9 mouse cellular contexts compared by ENCODE assay signal in the genomic region with DNA sequence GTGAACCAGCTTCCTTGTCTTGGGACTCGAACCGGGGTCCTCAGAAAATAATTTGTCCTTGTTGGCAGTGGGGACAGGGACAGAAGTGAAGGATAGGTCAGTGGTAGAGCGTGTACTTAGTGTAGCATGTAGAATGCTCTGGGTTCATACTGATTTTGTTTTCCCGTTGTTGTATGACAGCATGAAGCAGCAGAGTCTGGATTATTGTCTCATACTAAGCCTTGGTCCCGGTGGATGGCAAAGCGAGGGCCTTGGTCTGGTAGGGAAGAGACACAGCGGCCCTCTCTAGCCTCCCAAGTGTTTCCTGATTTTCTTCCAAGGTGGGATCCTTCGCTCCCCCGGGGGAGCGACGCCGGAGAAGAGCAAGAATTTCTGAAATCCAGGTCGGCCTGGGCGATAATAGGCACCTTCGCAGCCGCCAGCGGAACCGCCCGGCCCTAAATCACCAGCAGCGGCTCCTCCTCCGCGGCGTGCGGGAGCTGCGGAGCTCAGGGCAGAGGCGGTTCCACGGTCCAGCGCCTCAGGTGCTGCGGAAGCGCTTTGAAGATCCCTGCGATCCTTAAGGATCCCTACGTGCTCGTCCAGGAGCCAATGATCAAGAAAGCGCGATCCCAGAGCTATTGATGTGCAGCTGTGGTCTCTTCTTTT. TPM values are rescaled to one million over a fixed set of nuclear protein-coding genes. Genes with fewer than 3 reads are reported as not detected.
DNase-seq lines count a peak whose midpoint lies in the region; ATAC-seq and TF ChIP-seq lines count a peak whose summit lies in the region.
"Had no signal": no experiment of that assay in that cellular context is flagged by ENCODE, and none has a peak within 500 bp of the region (broad histone marks: within the 10 kb centered on the region; RNA-seq: fewer than 3 reads in every experiment).

No protein-coding gene starts in this region.

- no peak overlapping the region for H3K9ac ChIP-seq in lung, postnatal 0 days (replicated peaks; ENCODE audit: low read depth)
- peak overlapping the region; percentile 3; the same call in 1 of the 2 replicates for H3K9ac ChIP-seq in embryonic facial prominence, embryonic 12.5 days
- H3K9ac ChIP-seq in intestine, embryonic 15.5 days = peak overlapping the region; percentile 17; the same call in 1 of the 2 replicates
- peak overlapping the region; percentile 52 for H3K9ac ChIP-seq in neural tube, embryonic 12.5 days

- H3K27ac ChIP-seq in lung, postnatal 0 days (ENCODE audit: low read length) = no peak overlapping the region
- no peak overlapping the region for H3K27ac ChIP-seq in embryonic facial prominence, embryonic 12.5 days
- no peak overlapping the region for H3K27ac ChIP-seq in intestine, embryonic 15.5 days
- no peak overlapping the region for H3K27ac ChIP-seq in neural tube, embryonic 12.5 days

- H3K27me3 ChIP-seq in lung, postnatal 0 days (replicated peaks; ENCODE audit: insufficient read depth, low read length) = peaks cover 25% of the 10 kb centered on the region
- H3K27me3 ChIP-seq in embryonic facial prominence, embryonic 12.5 days = peaks cover 72% of the 10 kb centered on the region
- peaks cover 13% of the 10 kb centered on the region; the same call in 1 of the 2 replicates for H3K27me3 ChIP-seq in intestine, embryonic 15.5 days (replicated peaks)
- peaks cover 44% of the 10 kb centered on the region for H3K27me3 ChIP-seq in neural tube, embryonic 12.5 days (replicated peaks)

- peaks cover 4% of the 10 kb centered on the region for H3K4me1 ChIP-seq in lung, postnatal 0 days (ENCODE audit: insufficient read depth, low read depth, low read length)
- H3K4me1 ChIP-seq in lung, adult 2 months (ENCODE audit: control insufficient read depth, insufficient read depth, low read length) = no peaks in the 10 kb centered on the region
- H3K4me1 ChIP-seq in embryonic facial prominence, embryonic 12.5 days = no peaks in the 10 kb centered on the region
- peaks cover 4% of the 10 kb centered on the region for H3K4me1 ChIP-seq in intestine, embryonic 15.5 days (replicated peaks)
- no peaks in the 10 kb centered on the region; the same call in 1 of the 2 replicates for H3K4me1 ChIP-seq in neural tube, embryonic 12.5 days

- peak overlapping the region; percentile 39 for H3K4me2 ChIP-seq in lung, postnatal 0 days (replicated peaks; ENCODE audit: low read depth, low read length)
- H3K4me2 ChIP-seq in embryonic facial prominence, embryonic 12.5 days (replicated peaks) = peak overlapping the region; percentile 50
- peak overlapping the region; percentile 72 for H3K4me2 ChIP-seq in intestine, embryonic 15.5 days (replicated peaks)
- peak overlapping the region; percentile 66 for H3K4me2 ChIP-seq in neural tube, embryonic 12.5 days (replicated peaks)

- WGBS in lung, postnatal 0 days = 10% methylated on average over 34 of the region's 35 CpGs
- whole genome bisulfite sequencing in lung, adult 2 months = 11% methylated on average over 35 of the region's 35 CpGs
- 8% methylated on average over 34 of the region's 35 CpGs for WGBS in embryonic facial prominence, embryonic 12.5 days
- WGBS in intestine, embryonic 15.5 days = 10% methylated on average over 35 of the region's 35 CpGs
- WGBS in neural tube, embryonic 12.5 days = 8% methylated on average over 35 of the region's 35 CpGs

- DNase-seq in lung, postnatal 0 days (ENCODE audit: low spot score) = no peak
- no peak for DNase-seq in lung, adult 2 months
- DNase-seq in MN1 (ENCODE audit: low spot score) = no peak

- H3K4me3 ChIP-seq in lung, postnatal 0 days (ENCODE audit: low read depth, low read length) = no peak overlapping the region; the same call in 1 of the 2 replicates
- H3K4me3 ChIP-seq in lung, adult 2 months (replicated peaks; ENCODE audit: extremely low read depth, low read depth, low read length) = no peak overlapping the region
- peak overlapping the region; percentile 27 for H3K4me3 ChIP-seq in embryonic facial prominence, embryonic 12.5 days
- H3K4me3 ChIP-seq in intestine, embryonic 15.5 days (replicated peaks) = peak overlapping the region; percentile 34
- H3K4me3 ChIP-seq in neural tube, embryonic 12.5 days = peak overlapping the region; percentile 26
- H3K4me3 ChIP-seq: erythroblast, embryonic 14.5 days had no signal

- no peak for TF ChIP-seq POLR2A in lung, adult 2 months (IDR thresholded peaks at IDR 0.05; ENCODE audit: borderline replicate concordance, extremely low read depth, low read depth, low read length)

- no peak for TF ChIP-seq EP300 in lung, postnatal 0 days (IDR thresholded peaks at IDR 0.05)

- H3K36me3 ChIP-seq in lung, postnatal 0 days (ENCODE audit: insufficient read depth, low read length) = no peaks in the 10 kb centered on the region
- H3K36me3 ChIP-seq in embryonic facial prominence, embryonic 12.5 days = no peaks in the 10 kb centered on the region
- H3K36me3 ChIP-seq in intestine, embryonic 15.5 days = no peaks in the 10 kb centered on the region
- H3K36me3 ChIP-seq in neural tube, embryonic 12.5 days = no peaks in the 10 kb centered on the region

- H3K9me3 ChIP-seq in lung, postnatal 0 days (ENCODE audit: low read length) = no peaks in the 10 kb centered on the region
- no peaks in the 10 kb centered on the region for H3K9me3 ChIP-seq in embryonic facial prominence, embryonic 12.5 days
- H3K9me3 ChIP-seq in intestine, embryonic 15.5 days = no peaks in the 10 kb centered on the region
- H3K9me3 ChIP-seq in neural tube, embryonic 12.5 days = no peaks in the 10 kb centered on the region

- TF ChIP-seq CTCF in lung, postnatal 0 days (IDR thresholded peaks at IDR 0.05) = no peak
- no peak for TF ChIP-seq CTCF in lung, adult 2 months (IDR thresholded peaks at IDR 0.05; ENCODE audit: insufficient read depth, low read length)

- no peak for ATAC-seq in lung, postnatal 0 days
- no peak for ATAC-seq in embryonic facial prominence, embryonic 12.5 days (ENCODE audit: insufficient number of reproducible peaks, insufficient read depth, low FRiP score, low TSS enrichment)
- no peak for ATAC-seq in intestine, embryonic 15.5 days
- ATAC-seq in neural tube, embryonic 12.5 days (ENCODE audit: low FRiP score, low read depth) = no peak
- ATAC-seq in inflammation-experienced regulatory T-cells, adult 6 months = no peak

RNA-seq across cellular contexts. Expression of gene Bhlha9, which starts 6.1 kb away (rescaled TPM):
- not detected in 2 replicates for polyA plus RNA-seq in lung, postnatal 0 days (2015; fragmentation: Nextera tagmentation; extraction: Ambion mirVana)
- not detected in 2 replicates for polyA plus RNA-seq in lung, adult 2 months (2012; rRNA removed)
- polyA plus RNA-seq in embryonic facial prominence, embryonic 12.5 days (2016; fragmentation: Nextera tagmentation; extraction: Ambion mirVana) = 0.13 TPM in 1 of 2 replicates, not detected in the other
- 0.14 and 0.19 TPM in 2 replicates for polyA plus RNA-seq in intestine, embryonic 15.5 days (2015; fragmentation: Nextera tagmentation; extraction: Ambion mirVana)
- 0.27 and 0.38 TPM in 2 replicates for polyA plus RNA-seq in neural tube, embryonic 12.5 days (2016; fragmentation: Nextera tagmentation; extraction: Ambion mirVana)
- polyA plus RNA-seq in inflammation-experienced regulatory T-cells, adult 6 months (2017; shearing (Covaris generic)) = not detected
- polyA plus RNA-seq: erythroblast, embryonic 14.5 days; spleen, adult 2 months had no signal

RNA-seq across cellular contexts. Expression of gene Trarg1, which starts 13.5 kb away (rescaled TPM):
- polyA plus RNA-seq in lung, postnatal 0 days (2015; fragmentation: Nextera tagmentation; extraction: Ambion mirVana) = 4.7 and 7.1 TPM in 2 replicates
- 5.3 and 7.5 TPM in 2 replicates for polyA plus RNA-seq in lung, adult 2 months (2012; rRNA removed)
- 0.38 and 0.61 TPM in 2 replicates for polyA plus RNA-seq in embryonic facial prominence, embryonic 12.5 days (2016; fragmentation: Nextera tagmentation; extraction: Ambion mirVana)
- 0.35 and 0.64 TPM in 2 replicates for polyA plus RNA-seq in intestine, embryonic 15.5 days (2015; fragmentation: Nextera tagmentation; extraction: Ambion mirVana)
- polyA plus RNA-seq in neural tube, embryonic 12.5 days (2016; fragmentation: Nextera tagmentation; extraction: Ambion mirVana) = 0.27 and 0.62 TPM in 2 replicates
- under 1 TPM in 1 of 3 experiments, not detected in 2; 0.66 TPM for polyA plus RNA-seq in inflammation-experienced regulatory T-cells, adult 6 months (2017; shearing (Covaris generic))
- polyA plus RNA-seq: erythroblast, embryonic 14.5 days had no signal

RNA-seq across cellular contexts. Expression of gene Abr, which starts 44.0 kb away (rescaled TPM):
- polyA plus RNA-seq in lung, postnatal 0 days (2015; fragmentation: Nextera tagmentation; extraction: Ambion mirVana) = 16.6 and 17.2 TPM in 2 replicates
- 53.5 and 54.8 TPM in 2 replicates for polyA plus RNA-seq in lung, adult 2 months (2012; rRNA removed)
- polyA plus RNA-seq in embryonic facial prominence, embryonic 12.5 days (2016; fragmentation: Nextera tagmentation; extraction: Ambion mirVana) = 46.7 and 48.6 TPM in 2 replicates
- polyA plus RNA-seq in intestine, embryonic 15.5 days (2015; fragmentation: Nextera tagmentation; extraction: Ambion mirVana) = 37.9 and 38.3 TPM in 2 replicates
- polyA plus RNA-seq in neural tube, embryonic 12.5 days (2016; fragmentation: Nextera tagmentation; extraction: Ambion mirVana) = 74.9 and 76.2 TPM in 2 replicates
- 10 to 100 TPM; 14.4 to 17.1 (median 15.4) TPM for polyA plus RNA-seq in inflammation-experienced regulatory T-cells, adult 6 months (2017; shearing (Covaris generic))

Comparison
In these comparisons a context has a peak if more than half of its experiments do, and no peak if none do; other contexts are left out.
1. H3K4me3 ChIP-seq: peak in embryonic facial prominence, embryonic 12.5 days (single experiment), intestine, embryonic 15.5 days (single experiment) and neural tube, embryonic 12.5 days (single experiment); none in lung, postnatal 0 days (single experiment) and lung, adult 2 months (single experiment).
2. Peak in every context shown above with its lines, with median percentiles within 50 percentile points of each other: H3K4me2 ChIP-seq.